In the genomic region with DNA sequence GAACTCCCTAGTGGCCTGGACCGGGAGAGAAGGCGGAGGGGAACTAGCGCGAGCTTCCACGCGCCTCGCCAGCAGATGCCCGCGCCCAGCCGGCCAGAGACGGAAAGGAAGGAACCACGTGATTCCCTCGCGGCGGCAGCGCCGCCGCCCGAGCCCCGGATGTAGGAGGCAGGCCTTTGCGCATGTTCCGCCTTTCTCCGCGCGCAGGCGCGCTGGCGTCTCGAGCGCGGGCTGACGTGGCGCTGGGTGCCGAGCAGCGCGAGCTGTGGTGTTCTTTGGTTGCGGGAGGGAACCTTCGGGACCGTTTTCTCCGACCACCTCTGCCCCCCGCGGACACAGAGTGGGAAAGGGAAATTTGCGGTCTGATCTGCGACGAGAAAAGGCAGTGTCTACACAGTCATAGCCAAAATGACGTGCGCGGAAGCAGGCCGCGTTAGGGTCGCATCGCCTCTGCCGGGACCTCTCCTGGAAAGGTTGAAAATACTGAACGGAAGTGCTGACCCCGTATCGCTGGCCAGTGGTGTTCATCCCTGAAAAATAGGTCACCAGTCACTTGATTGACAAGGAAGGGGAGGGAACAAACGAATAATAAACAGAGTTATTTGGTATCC, we compare ENCODE assay signal across 8 mouse cellular contexts. TPM values are rescaled to one million over a fixed set of nuclear protein-coding genes. Genes with fewer than 3 reads are reported as not detected.
DNase-seq lines count a peak whose midpoint lies in the region; ATAC-seq and TF ChIP-seq lines count a peak whose summit lies in the region.

A gene (minus strand): TSS at position 108 of the 611 bp plus-strand sequence.

- no peaks in the 10 kb centered on the region for H3K27me3 ChIP-seq in Patski
- no peaks in the 10 kb centered on the region for H3K27me3 ChIP-seq in hindbrain, embryonic 14.5 days (ENCODE audit: control insufficient read depth, insufficient read depth, low read length)

- peak within 1 kb of the TSS; percentile 98 for H3K27ac ChIP-seq in hindbrain, embryonic 14.5 days

- peak within 1 kb of the TSS; percentile 87 for H3K4me3 ChIP-seq in hindbrain, embryonic 14.5 days (replicated peaks; ENCODE audit: low read length)

- ATAC-seq in Patski, result peak; percentile 91
- peak; percentile 98 for ATAC-seq in hindbrain, embryonic 14.5 days (ENCODE audit: low FRiP score)

- TF ChIP-seq CTCF in Patski (IDR thresholded peaks at IDR 0.05), result no peak

- no peaks in the 10 kb centered on the region for H3K36me3 ChIP-seq in hindbrain, embryonic 14.5 days (replicated peaks; ENCODE audit: control insufficient read depth, insufficient read depth)

- H3K9me3 ChIP-seq in hindbrain, embryonic 14.5 days (ENCODE audit: control insufficient read depth, low read length), result no peaks in the 10 kb centered on the region

- in situ Hi-C loops in Patski (cut with MboI; ENCODE audit: low pct_unique_long_range_greater_than_20kb), result no loop called here

- CTCF ChIA-PET in Patski (lab: Charles Lee), result interaction anchor here (1.7 kb wide), 1 partner anchor 17 kb away, joined by 5 read pairs; no protein-coding TSS in a partner anchor

- DNase-seq in Patski (ENCODE audit: low read depth, low spot score), result peak; percentile 62
- peak; percentile 96 to 98 for DNase-seq in cerebellum, postnatal 14 days
- peak; percentile 87 to 88 for DNase-seq in frontal cortex, postnatal 25 days (ENCODE audit: low spot score in 2 of 2)
- DNase-seq in hindbrain, embryonic 14.5 days (ENCODE audit: low spot score), result peak; percentile 95
- peak; percentile 95 for DNase-seq in layer of hippocampus, postnatal 36 days
- peak; percentile 95 for DNase-seq in lung, postnatal 36 days
- DNase-seq in retina, postnatal 1 day, result peak; percentile 97
- DNase-seq in urinary bladder, adult 18-20 months (ENCODE audit: low spot score in 2 of 2), result peak; percentile 85 to 92

- POLR2A ChIA-PET in Patski (lab: Charles Lee), result interaction anchor here (0.6 to 1.9 kb wide), 3 partner anchors 12 to 49 kb away, joined by 3 to 6 read pairs (median 5); no protein-coding TSS in a partner anchor

- H3K4me1 ChIP-seq in hindbrain, embryonic 14.5 days (replicated peaks; ENCODE audit: control insufficient read depth, insufficient read depth, low read length), result peaks cover 19% of the 10 kb centered on the region

- peak within 1 kb of the TSS; percentile 100 for H3K9ac ChIP-seq in hindbrain, embryonic 14.5 days

- peak within 1 kb of the TSS; percentile 95 for H3K4me2 ChIP-seq in hindbrain, embryonic 14.5 days (replicated peaks)

- under 1% methylated on average over 57 of the region's 57 CpGs for WGBS in hindbrain, embryonic 14.5 days

RNA-seq across cellular contexts. Expression of the gene that starts here (rescaled TPM):
- polyA plus RNA-seq in Patski (2021), result 296 TPM
- polyA plus RNA-seq in hindbrain, embryonic 14.5 days (2014; fragmentation: Nextera tagmentation; extraction: Ambion mirVana), result 117 and 122 TPM in 2 replicates
- 100 to 1,000 TPM; 101 to 107 TPM for total RNA-seq in layer of hippocampus, postnatal 36 days (2021)

Comparison
In these comparisons a context has a peak if more than half of its experiments do, and no peak if none do; other contexts are left out.
1. Peak in every context shown above with its lines: DNase-seq, ATAC-seq, H3K4me3 ChIP-seq and H3K27ac ChIP-seq.